Mouse (Mus musculus) liver (tissue): Measurements from ENCODE around the gene Slc5a10.
"Not testable (repeated sequence)": the region's sequence is repeated elsewhere in the genome, so short reads cannot be mapped to it uniquely, and the experiment has no call there.

Experiments used
- DNase-seq: peaks from one replicate; pipeline ENCODE4 v3.0.0-alpha.2; 2020; ENCODE audit warnings: mixed read lengths

Gene Slc5a10

DNA sequence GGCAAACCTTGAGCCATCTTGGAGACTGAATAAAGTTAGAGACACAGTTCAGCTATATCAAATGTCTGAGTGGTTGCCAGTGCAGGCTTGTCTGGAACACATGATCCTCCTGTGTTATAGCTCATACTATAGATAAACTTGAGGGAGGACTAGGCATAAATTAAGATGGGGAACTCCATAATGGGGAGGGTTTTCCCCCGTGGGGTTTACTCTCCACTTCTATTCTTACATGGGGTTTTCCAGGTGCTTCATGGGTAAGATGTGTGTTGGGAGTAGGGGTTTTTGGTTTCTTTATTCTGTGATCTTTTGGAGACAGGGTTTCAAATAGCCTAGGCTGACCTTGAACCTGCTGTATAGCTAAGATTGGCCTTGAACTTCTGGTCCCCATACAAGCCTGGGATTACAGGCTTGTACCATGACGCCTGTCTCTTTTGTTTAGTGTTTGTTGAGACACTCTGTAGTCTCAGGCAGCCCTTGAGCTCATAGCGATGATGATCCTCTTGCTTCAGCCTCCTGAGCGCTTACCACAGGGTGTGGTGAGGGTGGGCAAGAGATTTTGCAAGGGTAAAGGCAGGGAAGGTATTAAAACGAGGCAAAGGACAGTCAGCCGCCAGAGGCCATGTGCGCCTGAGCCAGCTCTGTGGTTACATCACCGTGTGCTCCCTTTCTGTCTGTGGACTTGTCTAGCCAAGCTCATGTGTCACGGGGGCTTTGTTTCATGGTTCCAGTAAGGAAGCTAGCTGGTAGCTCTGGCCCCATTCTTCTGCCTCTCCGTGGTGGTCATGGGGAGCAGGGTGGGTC, 73.3 kb downstream of the Slc5a10 start:
- DNase-seq = no peak

- no peak for DNase-seq
Measured at GRCm38 (mm10) chr11:61646499-61647039, 74.1 kb downstream of the Slc5a10 start.

GRCm38 (mm10) chr11:61645357-61645857, 75.2 kb downstream of the Slc5a10 start:
- no peak for DNase-seq

- no peak for DNase-seq
Measured at GRCm38 (mm10) chr11:61644576-61645326, 75.9 kb downstream of the Slc5a10 start.

DNA sequence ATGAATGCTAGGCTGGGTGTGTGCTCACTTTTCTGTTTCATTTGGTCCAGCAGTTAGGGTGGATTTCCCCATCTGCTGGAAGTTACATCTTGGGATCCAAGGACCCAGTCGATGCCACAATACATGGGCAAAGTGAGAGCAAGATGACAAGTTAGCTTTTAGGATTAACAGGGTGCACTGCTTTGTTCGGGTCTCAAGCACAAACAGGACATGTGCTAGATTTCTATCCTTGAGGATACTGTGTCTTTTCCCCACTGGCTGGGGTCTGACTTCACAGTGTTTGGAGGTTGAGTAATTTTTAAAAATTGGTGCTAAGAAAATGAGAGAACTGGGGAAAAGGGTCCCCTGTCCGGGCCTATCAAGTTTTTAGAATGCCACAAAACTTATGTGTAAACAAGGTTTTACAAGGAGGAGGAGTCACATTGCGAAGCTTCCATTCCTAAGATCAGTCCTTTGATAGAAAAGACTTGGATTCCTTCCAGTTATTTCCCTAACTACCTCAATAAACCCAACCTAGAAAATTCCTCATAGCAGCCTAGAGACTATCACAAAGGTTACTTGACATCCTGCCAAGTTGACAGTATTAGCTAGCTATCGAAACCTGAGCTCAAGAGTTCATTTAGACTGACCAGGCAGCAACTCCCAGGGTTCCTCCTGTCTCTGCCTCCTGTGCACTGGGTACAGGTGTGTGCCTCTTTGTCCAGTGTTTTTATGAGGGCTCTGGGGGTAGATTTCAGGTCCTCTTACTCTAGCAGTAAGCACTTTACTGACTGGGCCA, 77.3 kb downstream of the Slc5a10 start:
- no peak for DNase-seq

GRCm38 (mm10) chr11:61642106-61642505, 78.5 kb downstream of the Slc5a10 start:
- no peak for DNase-seq

GRCm38 (mm10) chr11:61640585-61640984, 80.0 kb downstream of the Slc5a10 start:
- DNase-seq = not testable (repeated sequence)

DNA sequence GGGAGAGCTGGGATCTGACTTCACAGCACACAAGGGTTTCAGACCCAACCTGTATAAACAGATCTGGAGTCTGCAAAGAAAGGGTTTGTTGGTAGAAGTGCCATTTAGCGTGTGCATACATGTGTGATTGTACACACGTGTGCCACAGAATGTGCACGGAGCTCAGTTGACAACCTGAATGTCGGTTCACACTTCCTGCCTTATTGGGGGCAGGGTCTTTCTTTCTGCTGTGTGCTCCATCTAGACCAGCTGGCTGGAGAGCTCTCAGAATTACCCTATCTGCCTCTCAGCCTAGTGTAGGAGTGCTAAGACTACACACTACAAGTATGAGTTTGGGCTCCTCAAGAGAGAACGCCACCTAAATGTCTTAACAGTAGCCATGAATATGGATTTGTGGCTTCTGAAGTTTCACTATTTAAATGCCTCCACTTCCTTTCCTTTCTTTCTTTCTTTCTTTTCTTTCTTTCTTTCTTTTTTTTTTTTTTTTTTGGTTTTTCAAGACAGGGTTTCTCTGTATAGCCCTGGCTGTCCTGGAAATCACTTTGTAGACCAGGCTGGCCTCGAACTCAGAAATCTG, 80.9 kb downstream of the Slc5a10 start:
- no peak for DNase-seq

DNA sequence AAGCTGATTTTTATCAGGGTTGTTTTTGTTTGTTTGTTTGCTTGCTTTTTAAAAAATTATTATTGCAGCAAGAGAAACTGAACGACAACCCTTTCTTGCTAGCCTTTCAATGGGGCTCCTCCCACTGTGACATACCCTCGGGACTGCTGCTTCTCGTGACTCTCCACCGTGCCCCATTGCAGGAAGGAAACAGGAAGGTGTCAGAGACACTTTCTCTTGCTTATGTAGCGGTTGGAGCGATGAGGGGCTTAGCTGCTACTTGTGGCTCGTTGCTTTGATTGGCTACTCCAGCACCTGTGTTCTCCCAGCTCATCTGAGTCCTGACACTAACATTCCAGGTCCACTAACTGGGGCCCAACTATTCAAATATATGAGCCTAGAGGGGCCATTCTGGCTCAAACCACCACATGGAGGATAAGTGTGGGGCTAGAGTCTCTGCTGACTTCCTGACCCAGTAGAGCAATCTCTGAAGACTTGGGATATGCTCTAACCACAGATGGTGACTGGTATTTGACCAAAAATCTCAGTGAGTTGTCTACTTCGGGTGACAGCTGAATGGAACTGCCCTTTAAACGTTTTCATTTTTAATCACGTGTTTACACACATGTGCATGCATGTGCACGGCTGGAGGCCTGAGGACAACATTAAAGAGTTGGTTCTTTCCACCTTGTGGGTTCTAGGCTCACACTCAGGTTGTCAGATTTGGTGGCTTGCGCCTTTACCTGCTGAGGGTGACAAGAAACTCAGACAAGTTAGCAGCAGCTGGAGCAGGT, 81.7 kb downstream of the Slc5a10 start:
- no peak for DNase-seq

DNA sequence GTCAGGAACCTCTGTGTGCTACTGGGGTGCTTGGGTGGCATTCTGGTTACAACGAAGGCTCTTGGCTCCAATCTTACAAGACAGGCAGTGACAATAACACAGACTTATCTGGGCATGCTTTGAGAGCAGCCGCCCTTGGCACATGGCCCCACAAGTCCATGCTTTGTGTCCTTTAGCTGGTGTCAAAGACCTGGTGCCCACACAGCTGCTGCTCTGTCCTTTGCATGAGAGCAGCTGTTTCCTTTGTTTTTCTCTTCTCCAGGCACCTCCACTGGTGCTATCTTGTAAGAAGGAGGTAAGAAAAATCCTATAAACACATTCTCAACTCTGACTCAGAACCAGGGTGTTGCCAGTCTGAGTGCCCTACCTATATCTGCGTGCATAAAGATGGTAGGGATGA, 82.8 kb downstream of the Slc5a10 start:
- no peak for DNase-seq

GRCm38 (mm10) chr11:61637413-61637812, 83.2 kb downstream of the Slc5a10 start:
- no peak for DNase-seq

- not testable (repeated sequence) for DNase-seq
Measured at GRCm38 (mm10) chr11:61636309-61636708, 84.3 kb downstream of the Slc5a10 start.

DNA sequence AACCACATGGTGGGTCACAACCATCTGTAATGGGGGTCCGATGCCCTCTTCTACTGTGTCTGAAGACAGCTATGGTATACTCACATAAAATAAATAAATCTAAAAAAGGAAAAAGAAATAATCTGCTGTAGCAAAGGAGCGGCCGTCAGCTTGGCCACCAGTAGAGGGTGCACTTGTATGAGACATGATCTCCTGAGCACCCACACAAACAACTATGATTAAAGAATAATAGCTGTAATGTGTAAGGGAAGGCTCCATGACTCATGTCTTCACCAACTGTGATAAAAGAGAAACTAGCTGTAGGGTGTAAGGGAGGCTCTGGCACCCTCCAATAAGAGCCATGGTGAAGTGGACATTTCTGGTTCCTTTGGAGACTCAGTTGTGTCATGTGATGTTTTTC, 91.0 kb downstream of the Slc5a10 start:
- DNase-seq = no peak

DNA sequence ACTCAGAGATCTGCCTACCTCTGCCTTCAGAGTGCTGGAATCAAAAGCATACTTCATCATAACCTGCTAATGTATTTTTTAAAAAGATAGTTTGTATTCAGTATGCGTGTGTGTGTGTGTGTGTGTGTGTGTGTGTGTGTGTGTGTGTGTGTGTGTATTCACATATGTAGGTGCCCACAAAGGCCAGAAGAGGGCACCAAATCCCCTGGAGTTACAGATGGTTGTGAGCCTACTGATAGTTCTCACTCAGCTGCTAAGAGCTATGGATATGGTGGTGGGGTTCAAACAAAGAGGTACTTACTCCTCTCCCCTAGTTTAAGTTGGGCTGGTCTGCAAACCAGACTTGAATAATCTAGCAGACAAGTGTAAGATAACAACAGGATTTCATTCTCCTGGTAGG, 94.1 kb downstream of the Slc5a10 start:
- DNase-seq = no peak

- no peak for DNase-seq
Measured at GRCm38 (mm10) chr11:61625136-61625535, 95.5 kb downstream of the Slc5a10 start.
